Mouse (Mus musculus): ENCODE data around the gene Brd3.

GRCm38 (mm10) chr2:27470535-27470934 lies 36.9 kb downstream of the Brd3 start:
- TF ChIP-seq CTCF (IDR thresholded peaks at IDR 0.05; ENCODE audit: low read depth) (no peak), EP300 (IDR thresholded peaks at IDR 0.05; ENCODE audit: low read depth) (no peak; the same call in 1 of the 2 replicates)
